In the genomic region with DNA sequence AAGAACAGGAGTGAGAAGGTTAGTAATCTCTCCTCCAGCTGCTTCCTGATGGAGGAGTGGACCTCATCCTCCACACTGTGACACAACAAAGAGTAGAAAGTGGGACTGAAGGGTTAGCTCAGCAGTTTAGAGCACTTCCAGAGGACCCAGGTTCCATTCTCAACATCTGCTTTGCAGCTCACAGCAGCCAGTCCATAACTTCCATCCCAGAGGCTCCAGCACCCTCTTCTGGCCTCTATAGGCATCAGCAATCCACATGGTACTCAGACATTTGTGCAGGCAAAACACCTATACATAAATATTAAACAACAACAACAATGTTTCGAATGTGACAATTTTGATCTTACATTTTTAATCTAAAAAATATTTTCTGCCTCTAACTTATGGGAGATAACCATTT, we compare ENCODE assay signal across 9 mouse cellular contexts. TPM values are rescaled to one million over a fixed set of nuclear protein-coding genes. Genes with fewer than 3 reads are reported as not detected.
A peak's percentile ranks its signal among the peaks of the same experiment; 100 is the strongest.
DNase-seq lines count a peak whose midpoint lies in the region.
"Had no signal": no experiment of that assay in that cellular context is flagged by ENCODE, and none has a peak within 500 bp of the region (broad histone marks: within the 10 kb centered on the region; RNA-seq: fewer than 3 reads in every experiment).

No protein-coding gene starts in this region.

- no peaks in the 10 kb centered on the region for H3K27me3 ChIP-seq in heart, embryonic 10.5 days (ENCODE audit: insufficient read depth, poor library complexity, severe bottlenecking)
- no peaks in the 10 kb centered on the region for H3K27me3 ChIP-seq in splenic B cell, adult 2 months (ENCODE audit: control insufficient read depth, insufficient read depth, low read length, poor library complexity, severe bottlenecking)
- H3K27me3 ChIP-seq: limb, embryonic 12.5 days had no signal

- no peaks in the 10 kb centered on the region for H3K9me3 ChIP-seq in heart, embryonic 10.5 days
- H3K9me3 ChIP-seq: limb, embryonic 12.5 days had no signal

- no peak overlapping the region for H3K27ac ChIP-seq in heart, embryonic 10.5 days
- H3K27ac ChIP-seq: limb, embryonic 12.5 days had no signal

- WGBS in heart, embryonic 10.5 days, result 58% methylated on average over 1 of the region's 1 CpGs

- H3K4me1 ChIP-seq in heart, embryonic 10.5 days, result no peaks in the 10 kb centered on the region
- H3K4me1 ChIP-seq: limb, embryonic 12.5 days had no signal

- H3K36me3 ChIP-seq in heart, embryonic 10.5 days, result peaks cover 2% of the 10 kb centered on the region; the same call in 1 of the 2 replicates
- H3K36me3 ChIP-seq in splenic B cell, adult 2 months (ENCODE audit: control insufficient read depth, insufficient read depth, low read length, poor library complexity, severe bottlenecking), result 0 out of 2 replicates have a peak, but pooled peaks cover 2% of the 10 kb centered on the region

- H3K4me3 ChIP-seq in heart, embryonic 10.5 days, result no peak overlapping the region
- H3K4me3 ChIP-seq: limb, embryonic 12.5 days had no signal

- DNase-seq in heart, adult 18-20 months, result peak; percentile 9 to 15
- DNase-seq in heart, embryonic 10.5 days (ENCODE audit: low spot score), result no peak
- peak; percentile 44 for DNase-seq in CD4-positive helper T cell, adult 2 months (ENCODE audit: low read depth, low spot score)
- DNase-seq in adrenal gland, postnatal 36 days, result peak; percentile 26 to 40
- peak; percentile 12 to 24 for DNase-seq in kidney, postnatal 4 days
- DNase-seq in splenic B cell, adult 2 months (ENCODE audit: low read depth, low spot score), result peak; percentile 59
- no peak for DNase-seq in Muller cell, postnatal 12 days (ENCODE audit: inconsistent ontology term)
- no peak for DNase-seq in right cerebral cortex, adult 2 months (ENCODE audit: low spot score in 2 of 2)

RNA-seq across cellular contexts. Expression of gene Relch, which starts 16.9 kb away (rescaled TPM):
- total RNA-seq in heart, adult 18-20 months (2021), result 10 to 100 TPM; 21.8 to 22.4 TPM
- 21.4 and 21.8 TPM in 2 replicates for polyA plus RNA-seq in heart, embryonic 10.5 days (2016; fragmentation: Nextera tagmentation; extraction: Ambion mirVana)
- 10 to 100 TPM; 34.8 to 40.7 TPM for total RNA-seq in adrenal gland, postnatal 36 days (2021)

RNA-seq across cellular contexts. Expression of gene Pign, which starts 17.1 kb away (rescaled TPM):
- 10 to 100 TPM; 12.2 to 12.7 TPM for total RNA-seq in heart, adult 18-20 months (2021)
- 12.8 and 14.9 TPM in 2 replicates for polyA plus RNA-seq in heart, embryonic 10.5 days (2016; fragmentation: Nextera tagmentation; extraction: Ambion mirVana)
- 10 to 100 TPM; 38.8 to 43.8 TPM for total RNA-seq in adrenal gland, postnatal 36 days (2021)

Comparison
In these comparisons a context has a peak if more than half of its experiments do, and no peak if none do; other contexts are left out.
1. DNase-seq: peak in heart, adult 18-20 months (2 of 2), CD4-positive helper T cell, adult 2 months (single experiment), adrenal gland, postnatal 36 days (2 of 2), kidney, postnatal 4 days (2 of 2) and splenic B cell, adult 2 months (single experiment); none in heart, embryonic 10.5 days (single experiment), Muller cell, postnatal 12 days (single experiment) and right cerebral cortex, adult 2 months (0 of 2).